In the genomic region with DNA sequence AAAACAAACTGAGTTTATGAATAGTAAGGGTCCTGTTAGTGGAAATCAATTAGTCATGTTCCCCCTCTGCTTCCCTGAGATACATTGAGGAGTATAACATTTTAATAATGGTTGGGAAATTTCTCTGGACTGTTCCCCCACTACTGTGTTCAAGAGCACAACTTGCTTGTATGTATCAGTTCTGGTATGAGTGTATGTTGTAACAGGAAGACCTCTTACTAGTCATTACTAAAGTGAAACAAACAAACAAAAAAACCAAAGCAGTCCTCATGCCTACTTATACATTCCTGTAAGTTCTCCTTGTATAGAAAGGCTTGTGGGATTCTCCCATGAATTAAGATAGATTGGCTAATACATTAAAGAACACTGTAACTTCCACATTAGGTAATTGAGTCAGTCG, we compare ENCODE assay signal across 17 mouse cellular contexts.
DNase-seq lines count a peak whose midpoint lies in the region; ATAC-seq and TF ChIP-seq lines count a peak whose summit lies in the region.
"Had no signal": no experiment of that assay in that cellular context is flagged by ENCODE, and none has a peak within 500 bp of the region (broad histone marks: within the 10 kb centered on the region; RNA-seq: fewer than 3 reads in every experiment).

No protein-coding gene starts in this region.

- H3K9ac ChIP-seq in heart, postnatal 0 days (replicated peaks; ENCODE audit: low read depth, low read length): no peak overlapping the region
- no peak overlapping the region for H3K9ac ChIP-seq in CH12.LX (ENCODE audit: insufficient read depth, low read depth)
- H3K9ac ChIP-seq in hindbrain, embryonic 16.5 days (ENCODE audit: low read depth, low read length): no peak overlapping the region
- H3K9ac ChIP-seq: embryonic facial prominence, embryonic 12.5 days; forebrain, embryonic 13.5 days had no signal

- H3K4me1 ChIP-seq in heart, postnatal 0 days (ENCODE audit: control insufficient read depth, insufficient read depth): peaks cover 7% of the 10 kb centered on the region
- peaks cover 0 to 12% of the 10 kb centered on the region in 2 experiments; a peak in 2 of 4 replicates for H3K4me1 ChIP-seq in CH12.LX (ENCODE audit: control insufficient read depth in 1 of 2, insufficient read depth in 2 of 2)
- H3K4me1 ChIP-seq in hindbrain, embryonic 16.5 days (ENCODE audit: control insufficient read depth, insufficient read depth, low read depth, low read length): no peaks in the 10 kb centered on the region
- H3K4me1 ChIP-seq: embryonic facial prominence, embryonic 12.5 days; forebrain, embryonic 13.5 days had no signal

- H3K4me3 ChIP-seq in heart, postnatal 0 days (ENCODE audit: low read depth, low read length): no peak overlapping the region
- H3K4me3 ChIP-seq in CH12.LX (replicated peaks in 1 of 3; ENCODE audit: low read depth in 2 of 3, low read length in 2 of 3, poor library complexity in 1 of 3): no peak overlapping the region
- H3K4me3 ChIP-seq in hindbrain, embryonic 16.5 days (ENCODE audit: low read length): no peak overlapping the region
- H3K4me3 ChIP-seq: embryonic facial prominence, embryonic 10.5 days; embryonic facial prominence, embryonic 12.5 days; forebrain, embryonic 13.5 days had no signal

- no peak for TF ChIP-seq RAD21 in CH12.LX (IDR thresholded peaks at IDR 0.05; ENCODE audit: low read depth, low read length)

- dilution Hi-C loops in CH12.LX (cut with MboI; ENCODE audit: extremely low pct_ligation_motif_present, extremely low pct_unique_long_range_greater_than_20kb, low sequenced_read_pairs): no loop called here

- in situ Hi-C loops in CH12.LX (cut with MboI; ENCODE audit: low pct_ligation_motif_present, low pct_unique_long_range_greater_than_20kb, low sequenced_read_pairs): loop anchor here (25.0 kb wide), 2 partner anchors 341 to 616 kb away; a partner anchor contains a TSS

- TF ChIP-seq EP300 in heart, postnatal 0 days (IDR thresholded peaks at IDR 0.05; ENCODE audit: low read depth): no peak
- peak; percentile 50; the same call in 1 of the 2 replicates for TF ChIP-seq EP300 in CH12.LX (IDR thresholded peaks at IDR 0.05; ENCODE audit: low read length)

- intact Hi-C loops in heart, postnatal 25 days (cut with DNase I): no loop called here

- H3K27me3 ChIP-seq in heart, postnatal 0 days (ENCODE audit: control insufficient read depth, insufficient read depth, low read length): no peaks in the 10 kb centered on the region
- H3K27me3 ChIP-seq in CH12.LX (replicated peaks): no peaks in the 10 kb centered on the region
- no peaks in the 10 kb centered on the region for H3K27me3 ChIP-seq in hindbrain, embryonic 16.5 days (replicated peaks; ENCODE audit: control insufficient read depth, insufficient read depth, low read length)
- H3K27me3 ChIP-seq: embryonic facial prominence, embryonic 12.5 days; forebrain, embryonic 13.5 days had no signal

- peak; percentile 1 for DNase-seq in heart, postnatal 0 days (ENCODE audit: low spot score)
- DNase-seq in heart, postnatal 25 days (ENCODE audit: low spot score): no peak
- no peak for DNase-seq in CH12.LX (ENCODE audit: extremely low read depth)
- DNase-seq in frontal cortex, postnatal 25 days (ENCODE audit: low spot score in 2 of 2): no peak
- DNase-seq: adrenal gland, adult 2 months; adrenal gland, postnatal 10 days; adrenal gland, postnatal 25 days; cerebellum, adult 11 months; cerebellum, adult 18-20 months; cerebellum, adult 8-10 months; cerebellum, adult 9-11 months; cerebellum, postnatal 14 days had no signal

- H3K9me3 ChIP-seq in heart, postnatal 0 days (replicated peaks; ENCODE audit: control insufficient read depth, low read length): no peaks in the 10 kb centered on the region
- no peaks in the 10 kb centered on the region for H3K9me3 ChIP-seq in CH12.LX (replicated peaks; ENCODE audit: low read length)
- no peaks in the 10 kb centered on the region for H3K9me3 ChIP-seq in hindbrain, embryonic 16.5 days (ENCODE audit: control insufficient read depth, low read length)
- H3K9me3 ChIP-seq: embryonic facial prominence, embryonic 10.5 days; embryonic facial prominence, embryonic 12.5 days; forebrain, embryonic 13.5 days had no signal

- peaks cover 4% of the 10 kb centered on the region; the same call in 1 of the 2 replicates for H3K79me2 ChIP-seq in CH12.LX (replicated peaks; ENCODE audit: control insufficient read depth, extremely low read depth, insufficient read depth, poor library complexity, severe bottlenecking)

- H3K27ac ChIP-seq in heart, postnatal 0 days (ENCODE audit: low read depth): no peak overlapping the region
- no peak overlapping the region for H3K27ac ChIP-seq in CH12.LX (ENCODE audit: insufficient read depth, low read depth)
- H3K27ac ChIP-seq in hindbrain, embryonic 16.5 days (ENCODE audit: low read depth, low read length): no peak overlapping the region
- H3K27ac ChIP-seq: embryonic facial prominence, embryonic 10.5 days; embryonic facial prominence, embryonic 12.5 days; forebrain, embryonic 13.5 days had no signal

- no peak for TF ChIP-seq POLR2A in CH12.LX (IDR thresholded peaks at IDR 0.05; ENCODE audit: low read depth, low read length)

- no peak for TF ChIP-seq CTCF in heart, postnatal 0 days (IDR thresholded peaks at IDR 0.05; ENCODE audit: low read depth)
- no peak for TF ChIP-seq CTCF in CH12.LX (conservative IDR thresholded peaks at IDR 0.05 in 1 of 2, IDR thresholded peaks at IDR 0.05 in 1 of 2; ENCODE audit: low read depth in 2 of 2, low read length in 2 of 2)

- 91% methylated on average over 1 of the region's 1 CpGs for WGBS in heart, postnatal 0 days
- WGBS in hindbrain, embryonic 16.5 days: 90% methylated on average over 1 of the region's 1 CpGs

- ATAC-seq in heart, postnatal 0 days (ENCODE audit: insufficient read depth, low read depth): no peak
- no peak for ATAC-seq in hindbrain, embryonic 16.5 days
- ATAC-seq: forebrain, embryonic 13.5 days; forebrain, embryonic 16.5 days had no signal

- H3K36me3 ChIP-seq in heart, postnatal 0 days (replicated peaks; ENCODE audit: control insufficient read depth, insufficient read depth, low read length): no peaks in the 10 kb centered on the region
- H3K36me3 ChIP-seq in CH12.LX (replicated peaks in 1 of 2; ENCODE audit: control insufficient read depth in 1 of 2, insufficient read depth in 1 of 2, low read length in 1 of 2): peaks cover 0 to 7% of the 10 kb centered on the region in 2 experiments
- no peaks in the 10 kb centered on the region for H3K36me3 ChIP-seq in hindbrain, embryonic 16.5 days (ENCODE audit: control insufficient read depth, insufficient read depth, low read length)
- H3K36me3 ChIP-seq: embryonic facial prominence, embryonic 10.5 days; embryonic facial prominence, embryonic 12.5 days had no signal

- H3K4me2 ChIP-seq in heart, postnatal 0 days (ENCODE audit: low read depth, low read length): no peak overlapping the region
- H3K4me2 ChIP-seq in CH12.LX (ENCODE audit: insufficient read depth, low read depth, poor library complexity, severe bottlenecking): no peak overlapping the region
- H3K4me2 ChIP-seq in hindbrain, embryonic 16.5 days (ENCODE audit: low read length): no peak overlapping the region
- H3K4me2 ChIP-seq: embryonic facial prominence, embryonic 12.5 days; forebrain, embryonic 13.5 days had no signal

TF ChIP-seq in CH12.LX, 34 proteins besides CTCF, POLR2A, EP300 and RAD21:
- 0 out of 2 replicates have a peak, but pooled peaks have one; percentile 31 for TF ChIP-seq JUN (IDR thresholded peaks at IDR 0.05; ENCODE audit: insufficient read depth, low read depth, low read length)
- TF ChIP-seq JUND (conservative IDR thresholded peaks at IDR 0.05; ENCODE audit: low read depth, low read length): peak; percentile 59
- 0 out of 2 replicates have a peak, but pooled peaks have one; percentile 34 for TF ChIP-seq RCOR1 (conservative IDR thresholded peaks at IDR 0.05; ENCODE audit: low read depth, low read length)
- peak; percentile 63 for TF ChIP-seq IRF4 (IDR thresholded peaks at IDR 0.05; ENCODE audit: low read depth, low read length)
- TF ChIP-seq SIN3A (IDR thresholded peaks at IDR 0.05; ENCODE audit: low read length): no peak
